Mouse (Mus musculus) brain, embryonic 14.5 days (tissue): Measurements from ENCODE around the gene Cdc25b.
A peak's percentile ranks its signal among the peaks of the same experiment; 100 is the strongest.

Experiments
- CTCF ChIP-seq: fragments of 200-500 bp; IDR thresholded peaks from 2 replicates; pipeline ENCODE4 v1.5.1; 2012; ENCODE audit warnings: inconsistent platforms, mild to moderate bottlenecking, moderate library complexity, borderline replicate concordance; ENCODE audit not compliant: insufficient read depth, insufficient read length; ENCODE audit errors: extremely low read depth
- POLR2A ChIP-seq: fragments of 200-500 bp; IDR thresholded peaks from 2 replicates; pipeline ENCODE4 v1.6.1; 2012; ENCODE audit warnings: mild to moderate bottlenecking, inconsistent platforms, borderline replicate concordance; ENCODE audit not compliant: poor library complexity, insufficient read depth, insufficient read length, severe bottlenecking; ENCODE audit errors: extremely low read depth

GRCm38 (mm10) chr2:131142592-131142991 lies 44.2 kb upstream of the Cdc25b start:
- TF ChIP-seq POLR2A (no peak), CTCF (peak; percentile 62)
